Mouse (Mus musculus) effector memory CD4-positive, alpha-beta T cell, adult 7 months (primary cell): ENCODE data around the gene Gm5538. TPM values are rescaled to one million over a fixed set of nuclear protein-coding genes. Genes with fewer than 3 reads are reported as not detected.

Experiments
- polyA plus RNA-seq: library from polyadenylated mRNA; unstranded; fragments of 100-300 nt; shearing (Covaris generic); gene quantifications from one replicate; pipeline ENCODE4 v1.2.1, GENCODE M21; 2017

The Gm5538 gene
- not detected for polyA plus RNA-seq

GRCm38 (mm10) chr3:59729490-59729889 is at the start of gene Gm5538:
Gm5538 (plus strand) TSS chr3:59729790.

Other genes starting within 250 kb of the Gm5538 start
- not detected for gene Gm8298, start 131.3 kb downstream of the Gm5538 start, polyA plus RNA-seq
- gene C130079G13Rik, start 195.4 kb downstream of the Gm5538 start, polyA plus RNA-seq = not detected